Mouse (Mus musculus) olfactory bulb, adult 2 months (tissue): ENCODE data around the gene Ufsp1. TPM values are rescaled to one million over a fixed set of nuclear protein-coding genes. Genes with fewer than 3 reads are reported as not detected.
A peak's percentile ranks its signal among the peaks of the same experiment; 100 is the strongest.

Experiments used
- H3K27ac ChIP-seq: fragments of 200-500 bp; 2 replicates; pipeline ENCODE4 v1.5.1; 2012; ENCODE audit warnings: low read depth, low read length; ENCODE audit not compliant: insufficient read depth
- H3K4me1 ChIP-seq: fragments of 200-500 bp; 2 replicates; pipeline ENCODE4 v1.6.1; 2012; ENCODE audit warnings: low read length; ENCODE audit not compliant: control insufficient read depth, insufficient read depth
- H3K4me3 ChIP-seq: fragments of 200-500 bp; 2 replicates; pipeline ENCODE4 v1.5.1; 2012; ENCODE audit warnings: mild to moderate bottlenecking, low read depth, low read length, moderate library complexity; ENCODE audit not compliant: insufficient read depth
- CTCF ChIP-seq: fragments of 200-500 bp; IDR thresholded peaks from 2 replicates; pipeline ENCODE4 v1.5.1; 2012; ENCODE audit warnings: low read depth, mild to moderate bottlenecking, low read length, moderate library complexity; ENCODE audit not compliant: insufficient read depth
- POLR2A ChIP-seq: fragments of 200-500 bp; IDR thresholded peaks from 2 replicates; pipeline ENCODE4 v1.6.1; 2012; ENCODE audit warnings: mild to moderate bottlenecking, low read depth, low read length, moderate library complexity; ENCODE audit not compliant: insufficient read depth
- WGBS: fragments of 180-500 bp; shearing (Covaris S2); methylation state at CpG from one replicate; pipeline ENCODE4 v1.1.7; 2018; 5-methylcytosine and 5-hydroxymethylcytosine counted together
- polyA plus RNA-seq: library from polyadenylated mRNA; stranded (reverse); fragments of >200 nt; gene quantifications from 2 replicates; pipeline ENCODE4 v1.2.4, GENCODE M21; 2012; ENCODE audit warnings: low replicate concordance; ENCODE audit not compliant: missing spikeins, insufficient read depth, insufficient read length

Ufsp1 gene
- polyA plus RNA-seq, 1 experiment = not detected

DNA sequence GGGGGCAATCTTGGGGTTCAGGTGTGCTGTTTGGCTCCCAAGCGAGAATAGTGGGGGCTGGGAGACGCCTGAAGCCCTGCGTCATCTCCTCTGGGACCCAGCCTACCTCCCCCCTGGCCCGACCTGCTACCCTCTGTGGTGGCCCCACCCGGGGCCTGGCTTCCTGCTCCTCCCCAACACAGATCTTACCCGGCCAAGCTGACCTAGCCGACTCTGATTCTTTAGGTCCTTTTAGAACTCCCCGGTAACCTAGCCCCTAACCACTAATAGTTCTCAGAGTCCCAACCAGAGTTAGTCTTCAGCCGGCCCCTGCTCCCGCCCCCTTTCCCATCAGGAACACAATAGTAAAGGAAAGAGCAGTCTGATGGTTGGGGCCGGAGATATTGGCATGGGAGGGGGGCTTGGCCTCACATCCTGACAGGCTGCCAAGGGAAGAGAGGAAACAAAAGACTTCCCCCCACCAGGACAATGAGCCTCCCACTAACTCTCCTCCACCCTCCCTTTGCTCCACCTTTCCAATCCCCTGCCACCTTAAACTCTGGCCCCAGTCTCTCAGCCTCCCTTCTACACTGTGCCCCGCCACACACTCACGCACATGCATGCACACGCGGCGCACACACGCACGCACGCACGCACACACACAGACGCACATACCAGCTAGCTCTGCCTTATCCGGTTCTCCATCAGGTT is 45.0 kb downstream of the Ufsp1 start:
- Histone ChIP-seq H3K4me1 (peaks cover 16% of the 10 kb centered on the region), H3K27ac (peak overlapping the region; percentile 56), H3K4me3 (peak overlapping the region; percentile 54)
- 1% methylated on average over 22 of the region's 22 CpGs for WGBS
- TF ChIP-seq CTCF (no peak), POLR2A (no peak)

DNA sequence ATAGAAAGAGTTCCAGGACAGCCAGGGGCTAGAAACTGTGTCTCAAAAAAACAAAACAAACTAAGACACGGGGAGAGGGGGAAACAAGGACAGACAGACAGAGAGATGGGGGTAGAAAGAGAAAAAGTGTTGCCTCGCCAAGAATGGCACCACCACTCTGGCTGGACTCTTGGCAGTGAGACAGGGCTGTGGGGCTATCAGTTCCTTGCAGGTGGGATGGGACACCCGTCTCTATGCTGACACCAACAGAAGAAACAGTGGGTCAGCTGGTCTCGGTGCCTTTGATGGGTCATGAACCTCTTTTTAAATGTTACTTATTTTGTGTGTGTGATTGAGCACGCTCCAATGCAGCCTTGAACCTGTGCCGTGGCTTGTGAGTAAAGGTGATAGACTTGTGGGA is 45.8 kb downstream of the Ufsp1 start:
- Histone ChIP-seq H3K4me3 (no peak overlapping the region), H3K4me1 (peaks cover 16% of the 10 kb centered on the region), H3K27ac (no peak overlapping the region)
- no peak for TF ChIP-seq CTCF
- TF ChIP-seq POLR2A = no peak
- 75% methylated on average over 6 of the region's 6 CpGs for WGBS

DNA sequence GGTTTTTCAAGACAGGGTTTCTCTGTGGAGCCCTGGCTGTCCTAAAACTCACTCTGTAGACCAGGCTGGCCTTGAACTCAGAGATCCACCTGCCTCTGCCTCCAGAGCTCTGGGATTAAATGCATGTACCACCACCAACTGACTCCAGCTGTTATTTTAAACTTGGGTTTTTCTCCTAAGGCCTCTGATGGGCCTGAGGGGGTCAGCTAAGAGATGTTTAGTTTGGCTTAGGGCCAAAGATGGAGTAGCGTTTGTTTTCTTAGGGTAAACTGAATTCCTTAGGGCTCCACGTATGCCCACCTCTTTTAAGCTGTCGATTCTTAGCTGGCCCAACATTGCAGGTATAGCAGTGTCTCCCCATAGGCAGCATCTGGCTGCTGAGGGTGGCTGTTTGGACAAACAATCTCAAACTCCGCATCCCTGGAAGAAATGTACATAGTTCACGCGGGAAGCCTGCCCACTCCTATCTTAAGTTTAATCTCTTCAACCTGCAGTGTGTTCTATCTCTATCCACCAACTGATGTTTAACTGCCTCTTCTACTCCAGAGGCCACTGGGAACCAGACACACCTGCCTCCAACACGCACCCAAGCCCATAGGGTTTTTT is 48.1 kb downstream of the Ufsp1 start:
- Histone ChIP-seq H3K27ac (no peak overlapping the region), H3K4me1 (peaks cover 16% of the 10 kb centered on the region), H3K4me3 (no peak overlapping the region)
- 76% methylated on average over 7 of the region's 7 CpGs for WGBS
- TF ChIP-seq POLR2A (no peak), CTCF (no peak)

DNA sequence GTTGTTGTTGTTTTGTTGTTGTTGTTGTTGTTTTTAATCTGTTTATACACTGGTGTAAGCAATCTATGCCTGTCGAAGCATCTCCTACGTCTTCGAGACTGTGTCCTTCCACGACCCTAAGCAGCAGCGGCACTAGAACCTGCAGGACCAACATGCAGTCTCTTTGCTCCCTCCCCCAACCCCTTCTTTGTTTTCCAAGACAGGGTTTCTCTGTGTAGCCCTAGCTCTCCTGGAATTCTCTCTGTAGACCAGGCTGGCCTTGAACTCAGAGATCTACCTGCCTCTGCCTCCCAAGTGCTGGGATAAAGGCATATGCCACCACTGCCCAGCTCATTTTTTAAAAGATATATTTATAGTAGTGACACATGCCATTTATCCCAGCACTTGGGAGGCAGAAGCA is 49.0 kb downstream of the Ufsp1 start:
- no peak overlapping the region for H3K27ac ChIP-seq
- TF ChIP-seq CTCF (no peak), POLR2A (no peak)
- WGBS = 98% methylated on average over 5 of the region's 5 CpGs

DNA sequence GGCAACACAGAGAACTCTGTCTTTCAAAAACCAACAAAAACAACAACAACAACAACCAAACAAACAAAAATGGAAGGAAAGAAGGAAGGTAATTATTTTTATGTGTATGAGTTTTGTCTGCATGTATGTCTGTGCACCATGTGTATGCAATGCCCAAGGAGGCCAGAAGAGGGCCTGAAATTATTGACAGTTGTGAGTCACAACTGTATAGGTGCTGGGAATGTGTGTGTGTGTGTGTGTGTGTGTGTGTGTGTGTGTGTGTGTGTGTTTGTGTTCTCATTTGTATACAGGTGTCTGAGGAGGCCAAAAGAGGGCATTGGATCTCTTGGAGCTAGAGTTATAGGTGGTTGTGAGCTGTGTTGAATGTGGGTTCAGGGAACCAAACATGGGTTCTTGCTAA is 49.4 kb downstream of the Ufsp1 start:
- TF ChIP-seq CTCF (no peak), POLR2A (no peak)
- H3K4me3 ChIP-seq = no peak overlapping the region
- H3K27ac ChIP-seq = no peak overlapping the region
- peaks cover 13% of the 10 kb centered on the region for H3K4me1 ChIP-seq

More for the DNA sequence above, 49.0 kb downstream of the Ufsp1 start:
- peaks cover 12% of the 10 kb centered on the region for H3K4me1 ChIP-seq
- H3K4me3 ChIP-seq = no peak overlapping the region

Other genes with a start within 250 kb of the Ufsp1 start
- not detected in 2 replicates for gene Ap1s1, start 248.5 kb upstream of the Ufsp1 start, polyA plus RNA-seq
- gene Serpine1, start 222.4 kb upstream of the Ufsp1 start, polyA plus RNA-seq = not detected in 2 replicates
- 43.5 TPM in 1 of 2 replicates, not detected in the other for gene Trim56, start 178.4 kb upstream of the Ufsp1 start, polyA plus RNA-seq
- gene Muc3, start 145.3 kb upstream of the Ufsp1 start, polyA plus RNA-seq = not detected in 2 replicates
- gene Muc3a, start 82.2 kb upstream of the Ufsp1 start, polyA plus RNA-seq = not detected in 2 replicates
- not detected in 2 replicates for gene Ache, start 7.1 kb upstream of the Ufsp1 start, polyA plus RNA-seq
- 488 TPM in 1 of 2 replicates, not detected in the other for gene Srrt, start 13.0 kb downstream of the Ufsp1 start, polyA plus RNA-seq
- gene Trip6, start 19.8 kb downstream of the Ufsp1 start, polyA plus RNA-seq = not detected in 2 replicates
- gene Slc12a9, start 39.0 kb downstream of the Ufsp1 start, polyA plus RNA-seq = not detected in 2 replicates
- not detected in 2 replicates for gene Ephb4, start 55.5 kb downstream of the Ufsp1 start, polyA plus RNA-seq
- gene Zan, start 182.4 kb downstream of the Ufsp1 start, polyA plus RNA-seq = not detected in 2 replicates
- not detected in 2 replicates for gene Pop7, start 207.9 kb downstream of the Ufsp1 start, polyA plus RNA-seq
- gene Gigyf1, start 223.9 kb downstream of the Ufsp1 start, polyA plus RNA-seq = not detected in 2 replicates
- not detected in 2 replicates for gene Epo, start 238.6 kb downstream of the Ufsp1 start, polyA plus RNA-seq
- gene Gnb2, start 238.9 kb downstream of the Ufsp1 start, polyA plus RNA-seq = not detected in 2 replicates